Mouse (Mus musculus) embryonic fibroblast, embryonic 13.5 days (primary cell): ENCODE results near the gene Lsm11.

ENCODE experiments used
- CTCF ChIP-seq: IDR thresholded peaks from 2 replicates; pipeline ENCODE4 v1.5.1; 2011; ENCODE audit warnings: mild to moderate bottlenecking, control low read depth, low read length, moderate library complexity, borderline replicate concordance; ENCODE audit not compliant: insufficient read depth
- POLR2A ChIP-seq: IDR thresholded peaks from 2 replicates; pipeline ENCODE4 v1.6.1; 2011; ENCODE audit warnings: low read depth, mild to moderate bottlenecking, control low read depth, low read length, moderate library complexity

DNA sequence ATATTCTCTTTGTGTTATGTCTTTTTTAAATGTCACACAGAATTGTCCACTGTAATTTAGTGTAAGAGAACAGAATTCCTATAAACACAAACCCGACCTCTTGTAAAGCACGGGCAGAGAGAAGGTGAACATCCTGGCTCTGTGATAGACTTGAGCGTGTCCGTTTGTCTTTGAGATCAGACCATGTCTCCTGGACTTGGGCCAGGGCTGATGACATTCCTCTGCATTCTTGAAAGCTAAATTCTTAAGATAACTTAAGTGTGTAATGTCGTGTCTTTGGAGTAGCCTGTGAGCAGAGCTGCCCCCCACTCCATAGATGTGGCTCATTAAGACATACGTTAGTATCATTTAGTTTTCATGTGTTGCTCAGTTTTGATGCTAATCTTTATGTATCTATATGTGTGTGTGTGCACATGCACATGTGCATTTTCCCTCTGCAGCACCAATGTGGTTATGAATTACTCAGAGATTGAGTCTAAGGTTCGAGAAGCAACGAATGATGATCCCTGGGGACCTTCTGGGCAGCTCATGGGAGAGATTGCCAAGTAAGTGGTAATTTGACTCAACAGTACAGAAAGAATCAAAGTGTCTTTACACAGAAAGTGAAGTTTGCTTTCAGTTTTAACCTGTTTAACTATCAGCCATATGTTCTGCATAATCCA is 61.3 kb downstream of the Lsm11 start:
- no peak for TF ChIP-seq POLR2A
- no peak for TF ChIP-seq CTCF
